Mouse (Mus musculus): Measurements from ENCODE around the gene Fzd5.

The Fzd5 gene

GRCm38 (mm10) chr1:64733453-64734245 is 3.9 kb downstream of the Fzd5 start:
- no peak for DNase-seq (ENCODE audit: low spot score in 2 of 2)

DNA sequence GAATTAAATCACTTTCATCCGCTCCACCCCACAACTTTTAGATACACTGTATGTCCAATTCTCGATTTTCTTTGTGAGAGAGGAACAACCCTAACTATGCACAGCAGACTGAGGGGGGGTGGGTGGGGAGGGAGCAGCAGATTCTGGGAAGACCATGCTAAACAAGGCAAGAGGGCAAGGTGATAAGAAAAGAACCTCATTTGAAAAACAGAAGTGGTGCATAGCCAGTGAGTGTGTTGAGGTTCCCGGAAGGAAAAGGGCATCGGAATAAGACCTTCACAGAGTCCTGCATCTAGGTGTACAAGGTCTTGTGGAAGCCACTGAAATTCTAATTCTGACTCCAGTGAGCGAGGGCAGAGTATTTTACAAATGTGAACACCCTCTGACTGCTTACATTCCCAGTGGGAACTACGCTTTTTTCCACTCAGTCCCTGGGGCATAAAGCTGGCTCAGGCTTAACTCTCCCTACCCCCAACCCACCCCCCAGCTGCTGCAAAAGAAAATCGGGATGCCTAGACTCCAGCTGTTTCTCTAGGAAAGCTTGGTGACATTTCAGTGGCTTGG is 4.8 kb downstream of the Fzd5 start:
- DNase-seq (ENCODE audit: low spot score in 2 of 2) = no peak

- DNase-seq (ENCODE audit: low spot score in 2 of 2) = no peak
Measured at GRCm38 (mm10) chr1:64732161-64732560, 5.4 kb downstream of the Fzd5 start.

DNA sequence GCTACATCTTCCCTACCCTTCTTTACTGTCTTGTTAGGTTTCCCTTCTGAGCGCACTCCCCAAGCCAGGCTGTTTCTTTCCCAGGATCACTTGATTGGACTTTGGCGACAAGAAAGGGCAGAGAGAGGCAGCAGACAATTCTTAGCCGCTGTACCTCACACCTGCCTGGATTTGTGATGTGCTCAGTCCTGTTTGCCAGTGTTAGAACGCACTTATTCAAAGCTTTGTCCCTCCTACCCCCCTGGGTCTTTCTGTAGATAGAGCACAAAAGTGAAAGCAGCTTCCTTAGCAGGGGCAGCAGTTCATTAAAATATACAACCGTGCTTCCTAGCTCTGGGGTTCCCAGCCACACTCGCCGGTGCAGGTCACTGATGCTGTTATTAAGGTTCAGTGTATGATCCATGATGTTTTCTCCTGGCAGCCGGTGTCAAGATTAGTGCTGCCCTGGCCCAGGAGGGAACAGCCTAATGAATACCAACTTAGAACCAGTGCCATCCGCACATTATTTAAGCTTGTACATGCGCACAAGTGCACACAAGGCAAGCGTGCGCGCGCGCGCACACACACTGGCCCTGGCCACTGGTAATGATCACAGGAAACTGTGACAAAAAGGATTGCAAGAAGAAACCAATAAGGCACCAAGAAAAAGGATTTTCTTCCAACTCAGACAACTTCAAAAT is 6.1 kb downstream of the Fzd5 start:
- DNase-seq (ENCODE audit: low spot score in 2 of 2) = no peak

DNA sequence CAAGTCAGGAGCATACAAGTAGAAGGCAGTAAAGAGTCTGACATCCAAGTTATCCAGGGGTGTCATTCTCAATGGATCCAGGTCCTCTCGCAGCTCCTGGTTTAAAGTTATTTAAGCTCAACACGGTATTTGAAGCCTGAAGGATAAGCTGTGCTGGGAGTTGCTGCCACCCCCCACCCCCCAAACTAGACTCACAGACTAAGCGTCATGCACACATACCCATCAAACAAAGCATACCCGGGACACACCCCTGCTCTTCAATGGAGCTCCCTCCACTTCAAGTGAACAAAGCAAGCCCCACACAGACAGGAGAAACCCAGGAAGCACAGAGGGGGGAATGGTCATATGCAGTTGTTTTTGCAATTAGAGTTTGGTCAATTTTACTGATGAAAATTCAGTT is 7.5 kb downstream of the Fzd5 start:
- no peak for DNase-seq (ENCODE audit: low spot score in 2 of 2)

DNA sequence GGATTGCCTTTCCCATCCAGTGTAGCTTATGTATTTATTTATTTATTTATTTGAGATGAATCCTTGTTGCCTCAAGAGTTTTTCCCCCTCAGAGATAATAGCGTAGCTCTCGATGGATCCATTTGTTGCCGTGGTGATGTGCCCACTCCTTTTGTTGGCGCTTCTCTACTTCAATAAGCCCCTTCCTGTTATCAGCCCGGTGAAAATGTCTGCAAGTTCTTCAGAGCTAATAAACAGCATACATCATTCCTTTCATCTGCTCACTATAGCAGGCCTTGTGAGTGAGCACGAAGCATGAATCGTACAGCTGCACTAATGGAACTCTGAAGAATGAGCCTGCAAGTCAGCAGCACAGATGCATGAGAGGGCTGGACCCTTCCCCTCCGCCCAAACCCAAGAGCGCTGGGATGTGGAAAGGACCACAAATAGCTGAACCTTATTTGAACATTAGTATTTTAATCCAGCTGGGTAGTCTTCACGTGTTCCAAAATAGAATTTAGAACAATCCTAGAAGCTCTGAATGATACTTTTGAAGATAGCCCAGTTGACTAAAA is 16.4 kb downstream of the Fzd5 start:
- DNase-seq (ENCODE audit: low spot score in 2 of 2) = no peak

DNA sequence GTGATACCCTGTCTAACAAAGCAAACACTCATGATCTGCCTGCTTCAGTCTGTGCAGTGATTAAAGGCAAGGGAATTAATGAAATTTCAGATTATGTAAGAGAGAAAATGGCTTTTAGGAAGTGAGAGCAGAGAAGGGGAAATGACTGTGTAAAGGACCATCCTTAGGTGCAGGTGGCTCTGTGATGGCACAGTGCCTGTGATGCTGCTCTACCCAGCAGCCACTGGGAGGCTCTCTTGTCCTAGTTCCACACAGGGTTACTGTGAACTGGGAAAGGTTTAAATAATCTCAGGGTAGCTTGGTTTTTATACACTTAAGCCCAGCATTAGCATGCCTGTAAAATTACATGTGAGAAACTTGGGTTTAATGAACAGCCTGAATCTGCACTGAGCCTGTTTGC is 20.0 kb downstream of the Fzd5 start:
- peak in 1 of 2 experiments; percentile 23 for DNase-seq (ENCODE audit: low spot score in 2 of 2)

DNA sequence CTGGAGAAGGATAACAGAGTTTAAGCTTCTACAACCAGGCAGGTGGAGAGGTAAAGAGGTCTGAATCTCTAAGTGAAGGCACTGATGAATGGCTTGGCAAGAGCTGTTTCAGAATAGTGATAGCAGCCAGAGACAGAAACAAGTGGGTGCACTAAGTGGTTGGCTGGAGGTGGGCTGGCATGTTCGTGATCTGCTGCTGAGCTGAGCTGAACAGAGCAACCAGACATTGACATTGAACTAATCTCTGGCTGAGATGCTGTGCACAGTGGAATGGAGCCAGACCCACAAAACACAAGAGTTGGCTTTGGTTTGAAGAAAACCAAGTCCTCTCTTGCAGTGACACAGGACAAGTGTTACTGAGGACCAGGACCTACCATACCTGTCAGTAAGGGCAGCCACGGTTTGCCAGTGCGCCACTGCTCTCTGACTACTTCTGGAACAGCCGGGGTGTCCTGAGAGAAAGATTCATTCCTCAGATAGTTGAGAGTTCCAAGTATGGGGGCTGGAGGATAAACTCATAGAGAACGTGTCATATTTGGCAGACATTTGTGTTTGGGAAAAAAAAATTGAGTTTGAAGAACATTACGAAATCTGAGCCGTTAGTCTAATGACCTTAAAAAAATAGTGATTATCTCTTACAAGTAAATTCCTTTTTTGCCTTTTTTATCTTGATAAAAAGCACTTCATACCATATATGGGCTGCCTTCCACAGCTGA is 20.8 kb downstream of the Fzd5 start:
- DNase-seq (ENCODE audit: low spot score in 2 of 2) = peak in 1 of 2 experiments; percentile 19

DNA sequence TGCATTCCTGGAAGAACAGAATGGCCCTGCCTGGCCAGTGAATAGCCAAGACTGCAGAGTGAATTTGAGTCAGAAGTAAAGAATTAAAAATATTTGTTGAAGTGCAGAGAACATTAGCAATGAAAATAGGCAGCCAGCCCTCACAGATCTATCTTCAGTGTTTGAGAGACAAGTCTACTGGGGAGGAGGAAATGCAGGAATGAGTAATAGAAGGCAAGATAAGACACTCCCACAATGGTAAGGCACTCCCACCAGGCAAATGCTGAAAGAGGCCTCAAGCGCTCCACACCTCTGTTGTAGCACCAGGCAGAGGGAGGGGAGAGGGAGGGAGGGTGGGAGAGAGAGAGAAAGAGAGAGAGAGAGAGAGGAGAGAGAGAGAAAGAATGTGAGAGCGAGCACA is 22.1 kb downstream of the Fzd5 start:
- DNase-seq (ENCODE audit: low spot score in 2 of 2) = no peak

GRCm38 (mm10) chr1:64712006-64712760 is 25.4 kb downstream of the Fzd5 start:
- no peak for DNase-seq (ENCODE audit: low spot score in 2 of 2)

DNA sequence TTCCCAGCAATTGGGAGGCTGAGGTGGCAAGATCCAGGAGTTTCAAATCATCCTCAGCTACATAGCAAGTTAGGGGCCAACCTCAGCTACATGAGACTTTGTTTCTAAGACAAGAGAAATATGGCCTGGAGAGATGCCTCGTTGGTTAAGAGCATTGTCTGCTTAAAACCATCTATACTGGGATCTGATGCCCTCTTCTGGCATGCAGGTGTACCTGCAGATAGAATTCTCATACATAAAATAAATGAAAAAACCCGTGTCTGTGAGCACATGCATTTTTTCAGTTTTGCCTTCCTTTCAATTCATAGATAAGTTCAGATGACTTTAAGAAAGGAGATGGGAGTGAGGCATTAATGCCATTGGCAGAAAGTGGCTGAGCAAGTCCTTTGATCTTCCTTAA is 27.7 kb downstream of the Fzd5 start:
- DNase-seq (ENCODE audit: low spot score in 2 of 2) = no peak

- no peak for DNase-seq (ENCODE audit: low spot score in 2 of 2)
Measured at GRCm38 (mm10) chr1:64706610-64707009, 30.9 kb downstream of the Fzd5 start.

- peak; percentile 59 to 60 for DNase-seq (ENCODE audit: low spot score in 2 of 2)
Measured at GRCm38 (mm10) chr1:64705230-64705629, 32.3 kb downstream of the Fzd5 start.

- DNase-seq (ENCODE audit: low spot score in 2 of 2) = no peak
Measured at GRCm38 (mm10) chr1:64701780-64702179, 35.8 kb downstream of the Fzd5 start.

GRCm38 (mm10) chr1:64695156-64695555 is 42.4 kb downstream of the Fzd5 start:
- no peak for DNase-seq (ENCODE audit: low spot score in 2 of 2)

DNA sequence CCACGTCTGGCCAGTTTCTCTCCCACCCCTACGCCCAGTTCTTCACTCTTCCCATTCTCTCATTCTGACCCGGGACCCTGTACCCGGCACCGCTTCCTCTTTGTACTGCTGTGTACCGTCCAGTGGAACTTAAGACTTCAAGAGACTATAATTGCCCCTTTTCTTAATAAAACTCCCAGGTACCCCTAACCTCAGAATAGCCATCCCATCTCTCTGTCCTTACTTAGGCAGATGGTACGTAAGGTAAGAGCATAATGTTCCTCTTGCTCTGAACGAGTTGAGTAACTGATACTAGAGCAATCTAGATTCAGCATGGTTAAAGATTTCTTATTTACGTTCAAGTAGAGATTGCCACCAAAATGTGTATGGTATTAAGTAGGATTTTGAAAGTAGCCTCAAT is 46.0 kb downstream of the Fzd5 start:
- DNase-seq (ENCODE audit: low spot score in 2 of 2) = no peak

- peak; percentile 12 to 25 for DNase-seq (ENCODE audit: low spot score in 2 of 2)
Measured at GRCm38 (mm10) chr1:64691121-64691551, 46.4 kb downstream of the Fzd5 start.

GRCm38 (mm10) chr1:64690213-64691013 is 47.1 kb downstream of the Fzd5 start, which contains the start of gene Ccnyl1:
Gene Ccnyl1, plus strand, starts transcription at chr1:64690455.
- DNase-seq (ENCODE audit: low spot score in 2 of 2) = peak; percentile 93 to 98

GRCm38 (mm10) chr1:64689561-64690212 is 47.9 kb downstream of the Fzd5 start:
- no peak for DNase-seq (ENCODE audit: low spot score in 2 of 2)

- DNase-seq (ENCODE audit: low spot score in 2 of 2) = no peak
Measured at GRCm38 (mm10) chr1:64688046-64688445, 49.5 kb downstream of the Fzd5 start.

Data from frontal cortex, postnatal 25 days (tissue).